Mouse (Mus musculus) heart, adult 8-10 months (tissue): ENCODE measurements around the gene Actr10. TPM values are rescaled to one million over a fixed set of nuclear protein-coding genes. Genes with fewer than 3 reads are reported as not detected.

Experiments used
- DNase-seq: peaks from one replicate; pipeline ENCODE4 v3.0.0; 2022; ENCODE audit warnings: low spot score
- total RNA-seq, 4 experiments: library from RNA; stranded (reverse); gene quantifications; 2 replicates each; pipeline ENCODE4 v1.2.4; 2022

The Actr10 gene
- 100 to 1,000 TPM; 120 to 137 (median 129) TPM for total RNA-seq

DNA sequence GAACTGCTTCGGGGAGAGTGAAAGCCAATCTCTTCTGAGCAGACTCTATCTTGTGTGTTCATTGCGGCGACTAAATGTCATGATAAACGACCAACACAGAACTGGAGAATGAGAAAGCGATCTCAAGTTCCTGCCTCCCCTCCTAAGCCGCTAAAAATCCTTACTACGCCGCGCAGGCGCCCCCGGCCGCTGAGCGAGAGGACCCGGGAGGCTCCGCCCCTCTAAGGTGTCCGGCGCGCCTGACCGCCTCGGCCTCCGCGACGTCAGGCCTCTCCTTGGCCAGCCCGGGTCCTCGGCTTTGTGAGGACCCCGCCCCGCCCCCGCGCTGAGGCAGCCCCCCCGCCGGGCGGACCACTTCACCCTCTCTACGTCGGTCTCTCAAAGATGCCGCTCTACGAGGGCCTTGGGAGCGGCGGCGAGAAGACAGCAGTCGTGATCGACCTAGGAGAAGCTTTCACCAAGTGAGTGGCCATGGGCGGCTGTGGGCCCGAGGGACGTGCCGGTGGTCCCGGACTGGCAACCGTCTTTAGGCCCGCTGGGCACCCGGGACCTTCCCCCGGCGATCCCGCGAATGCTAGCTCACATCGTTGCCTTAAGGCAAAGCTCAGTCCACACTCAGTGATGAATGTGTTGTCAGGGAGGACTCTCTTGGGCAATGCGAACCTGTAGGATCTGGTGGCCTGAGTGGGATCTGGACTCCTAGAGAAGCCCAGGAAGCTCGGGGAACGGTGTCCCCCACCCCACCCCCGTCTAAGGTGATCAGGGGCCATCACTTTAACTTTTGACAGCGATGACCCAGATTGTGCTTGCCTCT, at the start of gene Actr10:
Actr10 (plus strand) TSS at position 287 of the 814 bp plus-strand sequence.
- peak; percentile 90 for DNase-seq

GRCm38 (mm10) chr12:70890405-70890804, 47.3 kb upstream of the Actr10 start:
- no peak for DNase-seq

GRCm38 (mm10) chr12:70890874-70891470, 46.7 kb upstream of the Actr10 start:
- DNase-seq, result no peak

DNA sequence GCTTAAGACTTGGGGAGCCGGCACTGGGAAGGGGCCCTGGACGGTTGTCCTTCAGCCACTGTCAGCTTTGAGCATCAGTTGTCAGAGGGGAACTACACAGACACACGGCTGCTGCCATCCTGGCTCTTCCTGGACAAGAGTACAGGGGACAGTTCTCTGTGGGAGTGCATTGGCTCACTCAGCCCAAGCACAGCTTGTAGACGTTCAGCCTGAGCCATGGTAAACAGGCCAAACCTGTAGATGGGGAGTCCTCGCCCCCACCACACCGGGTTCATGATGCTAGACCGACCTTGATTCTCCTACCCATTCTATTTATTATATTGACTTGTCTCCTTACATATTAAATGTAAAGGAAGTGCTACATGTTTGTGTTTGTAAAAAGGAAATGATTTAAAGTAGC, 42.4 kb upstream of the Actr10 start:
- DNase-seq, result no peak

DNA sequence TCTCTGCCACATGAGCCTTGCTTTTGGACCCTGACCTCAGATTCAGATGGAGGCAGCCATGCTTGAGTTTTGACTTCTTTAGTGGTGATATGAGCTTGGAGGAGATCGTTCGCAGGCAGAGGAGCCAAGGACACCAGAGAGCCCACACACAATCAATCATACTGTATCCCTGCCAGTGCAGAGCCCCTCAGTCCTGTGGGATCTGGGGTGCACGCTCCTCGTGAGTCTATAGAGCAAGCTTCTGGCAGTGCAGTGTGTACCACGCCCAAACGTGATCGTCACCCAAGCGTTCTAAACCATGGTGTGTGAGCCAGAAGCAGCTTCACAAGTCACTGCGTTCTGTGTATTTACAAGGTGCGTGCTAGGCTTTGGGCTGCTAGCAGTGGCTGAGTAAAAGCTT, 41.6 kb upstream of the Actr10 start:
- DNase-seq, result no peak

DNA sequence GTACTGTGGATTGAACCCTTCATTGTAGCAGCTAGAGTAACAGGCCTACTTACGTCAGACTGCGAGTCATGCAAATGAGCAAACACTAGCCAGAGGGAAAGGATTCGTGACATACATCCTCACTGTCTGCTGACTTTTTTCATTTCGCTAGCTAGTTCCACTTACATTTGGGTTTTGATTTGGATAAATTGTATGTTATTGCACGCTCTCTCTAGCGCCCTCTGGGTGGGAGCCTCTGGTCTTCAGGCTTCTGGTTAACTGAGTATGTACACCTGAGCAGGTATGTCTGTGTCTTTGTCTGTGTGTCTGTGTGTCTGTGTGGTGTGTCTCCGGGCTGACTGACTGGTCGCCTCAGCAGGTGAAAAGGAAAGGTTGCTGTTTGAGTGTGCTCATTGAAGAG, 40.2 kb upstream of the Actr10 start:
- DNase-seq, result no peak

DNA sequence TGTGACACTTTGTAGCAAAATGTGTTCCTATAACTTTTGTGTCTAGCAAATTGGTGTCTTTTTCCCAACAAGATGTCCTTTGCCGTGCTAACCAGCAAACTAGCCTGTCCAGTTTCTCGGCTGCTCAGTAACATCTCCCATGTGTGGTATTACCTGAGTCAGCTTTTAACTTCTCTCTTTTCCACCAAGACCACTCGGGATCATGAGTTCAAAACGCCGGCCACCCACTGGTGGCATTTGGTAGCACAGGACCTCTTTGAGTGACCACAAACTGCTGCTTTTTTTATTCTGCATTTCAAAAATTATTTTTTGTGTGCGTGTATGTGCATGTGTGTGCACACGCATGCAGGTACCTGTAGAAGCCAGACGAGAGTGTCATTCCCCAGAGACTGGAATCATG, 39.2 kb upstream of the Actr10 start:
- no peak for DNase-seq

DNA sequence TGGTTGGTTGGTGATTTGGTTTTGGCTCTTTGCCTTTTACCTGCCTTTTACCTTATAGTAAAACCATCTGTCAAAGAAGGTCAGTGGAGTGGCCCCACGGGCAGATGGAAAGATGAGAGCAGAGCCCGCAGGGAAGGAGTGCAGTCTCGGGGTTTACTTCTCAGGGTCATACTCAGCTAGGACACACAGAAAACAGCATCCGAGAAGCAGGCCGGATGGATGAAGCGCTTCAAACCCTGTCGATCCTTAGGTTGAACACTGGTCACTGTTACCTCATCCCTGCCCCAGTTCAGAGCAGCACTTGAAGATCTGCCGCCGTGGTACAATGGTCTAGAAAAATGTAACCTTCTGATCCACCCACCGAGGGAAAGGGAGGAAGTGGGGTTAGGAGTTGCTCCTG, 33.2 kb upstream of the Actr10 start:
- no peak for DNase-seq

GRCm38 (mm10) chr12:70906867-70907266, 30.8 kb upstream of the Actr10 start:
- DNase-seq, result peak; percentile 68

DNA sequence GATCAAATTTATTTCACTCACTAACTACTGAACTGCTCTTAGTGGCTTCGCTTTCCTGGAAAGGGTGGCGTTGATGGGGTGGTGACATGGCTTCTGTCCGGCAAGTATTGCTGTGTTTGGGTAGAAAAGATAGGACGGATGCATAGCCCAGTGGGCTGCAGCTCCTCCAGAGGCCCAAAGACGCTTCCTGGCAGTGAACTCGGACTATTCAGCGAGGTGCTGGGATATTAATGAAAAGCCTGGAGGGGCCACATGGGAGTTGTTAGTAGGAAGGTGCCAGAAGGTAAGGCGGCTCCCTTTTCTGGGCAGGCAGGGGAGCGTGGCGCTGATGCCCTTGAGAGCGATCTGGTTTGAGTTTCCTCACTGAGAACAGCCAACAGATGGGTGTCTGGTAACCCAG, 30.0 kb upstream of the Actr10 start:
- no peak for DNase-seq

- no peak for DNase-seq
Measured at GRCm38 (mm10) chr12:70908076-70908475, 29.6 kb upstream of the Actr10 start.

- DNase-seq, result peak; percentile 86
Measured at GRCm38 (mm10) chr12:70910241-70910720, 27.4 kb upstream of the Actr10 start.

DNA sequence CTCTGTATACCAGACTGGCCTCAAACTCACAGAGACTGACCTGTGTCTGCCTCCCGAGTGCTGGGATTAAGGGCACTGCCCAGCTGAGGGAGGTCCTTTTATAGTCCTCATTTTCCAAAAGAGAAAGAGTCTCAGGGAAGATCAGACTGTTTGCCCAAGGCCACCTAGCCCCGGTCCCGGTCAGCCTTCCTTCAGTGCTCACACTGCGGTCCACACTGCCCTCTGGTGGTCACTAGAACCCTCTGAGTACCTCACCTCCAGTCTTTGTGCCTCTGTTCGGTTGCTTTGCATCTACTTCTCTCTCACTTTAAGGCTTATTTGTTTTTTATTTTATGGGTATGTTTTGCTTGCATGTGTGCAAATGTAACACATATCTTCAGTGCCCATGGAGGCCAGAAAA, 26.6 kb upstream of the Actr10 start:
- peak; percentile 83 for DNase-seq

DNA sequence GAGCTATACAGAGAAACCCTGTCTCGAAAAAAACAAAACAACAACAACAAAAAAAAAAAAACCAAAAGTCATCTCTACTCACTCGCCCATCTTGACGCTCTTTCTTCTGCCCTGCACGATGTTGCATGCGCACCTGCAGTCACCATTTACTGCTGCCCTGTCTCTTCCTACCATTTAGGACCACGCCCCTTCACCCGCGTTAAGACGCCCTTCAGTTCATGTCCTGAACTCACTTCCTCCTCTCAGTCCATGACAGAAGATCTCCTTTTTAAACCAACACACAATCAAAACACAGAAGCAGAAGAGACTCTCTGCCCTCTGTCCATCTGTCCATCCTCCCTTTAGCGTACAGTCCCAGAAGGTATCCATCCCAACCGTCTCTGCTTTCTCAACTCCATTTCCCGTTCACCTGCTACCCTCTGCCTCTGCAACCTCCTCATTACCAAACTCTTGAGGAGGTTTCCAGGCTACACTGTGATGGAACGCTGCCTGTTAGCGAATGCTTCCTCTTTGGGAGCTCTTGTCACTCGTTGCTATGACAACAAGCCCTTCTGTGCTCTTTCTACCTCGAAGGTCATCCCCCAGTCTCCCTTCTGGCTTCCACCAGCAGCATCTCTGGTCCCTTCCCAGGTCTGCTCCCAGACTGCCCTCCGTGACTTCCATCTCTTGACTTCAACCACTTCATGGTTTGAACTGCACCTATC, 25.8 kb upstream of the Actr10 start:
- DNase-seq, result no peak

- peak; percentile 72 for DNase-seq
Measured at GRCm38 (mm10) chr12:70913429-70913828, 24.2 kb upstream of the Actr10 start.

GRCm38 (mm10) chr12:70914387-70914786, 23.3 kb upstream of the Actr10 start:
- no peak for DNase-seq

- DNase-seq, result no peak
Measured at GRCm38 (mm10) chr12:70929781-70930180, 7.9 kb upstream of the Actr10 start.

- DNase-seq, result peak; percentile 13
Measured at GRCm38 (mm10) chr12:70937150-70937549, 507 bp upstream of the Actr10 start.

DNA sequence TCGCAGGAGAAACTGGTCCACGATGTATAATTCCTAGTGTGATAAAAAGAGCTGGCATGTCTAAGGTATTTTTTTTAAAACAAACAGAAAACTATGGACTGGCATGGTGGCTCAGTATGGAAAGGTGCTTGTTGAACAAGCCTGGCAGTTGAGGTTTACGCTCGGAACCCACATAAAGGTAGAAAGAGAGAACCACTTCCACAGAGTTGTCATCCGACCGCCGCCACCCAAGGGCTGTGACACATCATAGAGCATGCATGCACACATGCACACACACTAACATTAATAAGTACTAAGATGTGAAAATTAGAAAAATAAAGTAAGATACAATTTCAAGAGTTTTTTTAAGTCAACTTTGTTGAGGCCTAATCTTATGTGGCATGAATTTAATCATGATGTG, 3.1 kb downstream of the Actr10 start:
- no peak for DNase-seq

- DNase-seq, result peak; percentile 17
Measured at GRCm38 (mm10) chr12:70944181-70944580, 6.5 kb downstream of the Actr10 start.

- DNase-seq, result no peak
Measured at GRCm38 (mm10) chr12:70946585-70947256, 9.1 kb downstream of the Actr10 start.

DNA sequence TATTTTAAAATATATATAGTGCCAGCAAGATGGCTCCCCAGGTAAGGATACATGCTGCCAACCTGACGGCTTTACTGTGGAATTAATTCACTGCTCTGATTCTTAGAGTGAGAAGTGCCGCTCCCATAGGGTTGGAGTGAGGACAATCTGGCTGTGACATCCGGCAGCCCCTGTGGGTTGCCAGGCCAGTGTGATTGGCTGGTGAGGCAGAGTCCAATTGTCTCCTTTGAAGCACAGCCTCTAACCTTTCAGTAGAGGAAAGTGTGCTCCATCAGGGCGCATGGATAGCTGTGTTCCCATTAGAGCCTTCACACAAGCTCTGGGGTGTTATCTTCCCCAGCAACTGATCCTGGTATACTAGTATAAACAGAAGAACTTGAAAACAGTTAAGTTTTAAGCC, 21.0 kb downstream of the Actr10 start:
- DNase-seq, result no peak
